Mouse (Mus musculus): ENCODE results near the gene Ets1. TPM values are rescaled to one million over a fixed set of nuclear protein-coding genes. Genes with fewer than 3 reads are reported as not detected.

Gene Ets1
- polyA plus RNA-seq, 1 experiment from 2014 or later: 38.3 TPM

GRCm38 (mm10) chr9:32741681-32742080 lies 105.7 kb downstream of the Ets1 start:
- Histone ChIP-seq H3K9me3 (replicated peaks; ENCODE audit: control insufficient read depth, low read length) (no peaks in the 10 kb centered on the region), H3K36me3 (ENCODE audit: control insufficient read depth, insufficient read depth, low read length) (peaks cover 4% of the 10 kb centered on the region; the same call in 1 of the 2 replicates), H3K4me1 (ENCODE audit: control insufficient read depth, insufficient read depth, low read length) (peaks cover 21% of the 10 kb centered on the region), H3K9ac (ENCODE audit: low read depth, low read length) (no peak overlapping the region), H3K27ac (ENCODE audit: low read depth, low read length) (no peak overlapping the region), H3K4me3 (ENCODE audit: low read depth, low read length) (no peak overlapping the region), H3K27me3 (ENCODE audit: control insufficient read depth, insufficient read depth, low read length) (no peaks in the 10 kb centered on the region), H3K4me2 (no peak overlapping the region)
- WGBS (ENCODE audit: insufficient replicate concordance): 85% methylated on average over 2 of the region's 2 CpGs
- no peak for ATAC-seq (replicated peaks; ENCODE audit: insufficient number of reproducible peaks, low FRiP score, low TSS enrichment)

DNA sequence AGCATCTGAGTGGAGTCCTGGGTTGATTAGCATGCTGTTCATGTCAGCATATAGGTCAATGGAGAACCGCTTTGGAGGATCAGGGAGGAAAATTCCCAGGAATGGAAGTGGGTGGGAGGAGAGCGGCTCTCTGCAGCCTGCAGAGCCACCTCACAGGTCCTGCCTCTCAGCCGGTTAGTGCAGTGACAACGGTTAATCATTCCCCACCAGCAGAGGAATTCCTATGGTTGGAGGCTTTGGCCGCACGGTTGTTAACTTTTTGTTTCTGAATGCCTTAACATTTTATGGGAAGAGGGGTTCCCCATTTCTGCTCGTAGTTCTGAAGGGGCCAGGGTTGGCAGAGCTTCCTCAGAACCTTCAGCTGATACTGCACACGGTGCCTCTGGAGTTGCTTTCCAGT lies 107.1 kb downstream of the Ets1 start:
- peaks cover 21% of the 10 kb centered on the region for H3K4me1 ChIP-seq (ENCODE audit: control insufficient read depth, insufficient read depth, low read length)
- H3K27me3 ChIP-seq (ENCODE audit: control insufficient read depth, insufficient read depth, low read length): no peaks in the 10 kb centered on the region
- peaks cover under 1% of the 10 kb centered on the region; the same call in 1 of the 2 replicates for H3K36me3 ChIP-seq (ENCODE audit: control insufficient read depth, insufficient read depth, low read length)
- no peak overlapping the region for H3K27ac ChIP-seq (ENCODE audit: low read depth, low read length)
- H3K9me3 ChIP-seq (replicated peaks; ENCODE audit: control insufficient read depth, low read length): no peaks in the 10 kb centered on the region
- H3K4me3 ChIP-seq (ENCODE audit: low read depth, low read length): no peak overlapping the region
- H3K9ac ChIP-seq (ENCODE audit: low read depth, low read length): no peak overlapping the region
- no peak overlapping the region for H3K4me2 ChIP-seq
- WGBS (ENCODE audit: insufficient replicate concordance): 58% methylated on average over 8 of the region's 8 CpGs
- ATAC-seq (replicated peaks; ENCODE audit: insufficient number of reproducible peaks, low FRiP score, low TSS enrichment): no peak

DNA sequence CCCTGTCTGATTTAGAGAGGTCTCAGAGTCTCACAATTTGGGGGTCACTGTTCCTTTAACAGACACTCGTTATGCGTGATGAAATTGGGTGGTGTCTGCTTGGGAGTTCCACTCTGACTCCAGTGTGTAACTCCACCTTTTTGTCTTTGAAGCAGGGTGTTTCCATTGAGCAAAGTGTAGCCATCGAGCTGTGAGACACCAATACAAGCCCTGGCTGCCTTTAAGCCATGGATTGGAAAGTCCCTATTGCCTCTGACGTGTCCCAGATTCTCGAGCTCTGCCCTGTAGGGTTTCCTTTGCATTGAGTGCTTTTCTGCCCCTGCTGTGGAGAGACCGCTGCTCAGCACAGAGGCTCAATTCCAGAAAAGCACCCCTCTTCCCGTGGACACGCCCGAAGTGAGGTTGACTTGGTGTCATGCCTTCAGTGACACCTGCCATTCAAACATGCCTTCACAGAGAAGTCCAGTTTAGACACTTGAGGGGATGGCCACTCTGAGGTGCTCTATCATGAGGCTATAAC lies 107.7 kb downstream of the Ets1 start:
- no peak for ATAC-seq (replicated peaks; ENCODE audit: insufficient number of reproducible peaks, low FRiP score, low TSS enrichment)
- H3K36me3 ChIP-seq (ENCODE audit: control insufficient read depth, insufficient read depth, low read length): no peaks in the 10 kb centered on the region
- no peak overlapping the region for H3K9ac ChIP-seq (ENCODE audit: low read depth, low read length)
- no peaks in the 10 kb centered on the region for H3K9me3 ChIP-seq (replicated peaks; ENCODE audit: control insufficient read depth, low read length)
- peaks cover 21% of the 10 kb centered on the region for H3K4me1 ChIP-seq (ENCODE audit: control insufficient read depth, insufficient read depth, low read length)
- WGBS (ENCODE audit: insufficient replicate concordance): 71% methylated on average over 9 of the region's 9 CpGs
- no peak overlapping the region for H3K4me3 ChIP-seq (ENCODE audit: low read depth, low read length)
- H3K4me2 ChIP-seq: no peak overlapping the region
- no peaks in the 10 kb centered on the region for H3K27me3 ChIP-seq (ENCODE audit: control insufficient read depth, insufficient read depth, low read length)
- H3K27ac ChIP-seq (ENCODE audit: low read depth, low read length): no peak overlapping the region

- no peak overlapping the region for H3K27ac ChIP-seq (ENCODE audit: low read depth, low read length)
- no peak for ATAC-seq (replicated peaks; ENCODE audit: insufficient number of reproducible peaks, low FRiP score, low TSS enrichment)
These were observed 108.3 kb downstream of the Ets1 start for GRCm38 (mm10) chr9:32744288-32744687.

DNA sequence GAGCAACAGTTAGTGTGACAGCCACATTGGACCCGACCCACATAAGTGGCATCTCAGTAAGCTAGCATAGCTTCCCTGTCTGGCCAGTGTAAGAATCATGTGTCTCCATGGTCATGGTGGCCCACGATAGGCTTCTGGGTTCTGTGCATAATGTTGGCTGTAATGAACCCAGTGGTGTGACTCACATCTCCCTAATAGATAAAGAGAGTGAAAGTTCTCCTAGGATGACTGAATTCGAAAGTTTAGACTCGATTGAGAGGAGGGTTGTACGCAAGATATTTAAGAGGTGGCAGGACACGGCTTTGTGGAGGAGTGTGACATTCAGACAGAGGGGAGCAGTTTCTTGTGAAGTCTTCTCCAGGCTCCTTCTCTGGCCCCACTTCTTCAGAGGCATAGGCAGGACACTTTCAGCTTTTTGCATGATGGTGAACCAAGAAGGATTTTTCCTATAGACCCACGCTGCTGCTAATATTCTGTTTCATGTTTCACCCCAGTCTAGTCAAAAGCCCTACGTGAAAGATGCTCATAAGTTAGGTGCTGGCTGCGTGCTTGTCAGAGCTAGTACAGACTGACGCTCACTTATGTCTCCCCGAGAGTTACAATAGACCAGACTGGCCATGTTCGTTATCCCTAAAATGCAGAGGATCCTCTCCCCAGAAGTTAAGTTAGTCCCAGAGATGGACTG lies 109.2 kb downstream of the Ets1 start:
- no peak for ATAC-seq (replicated peaks; ENCODE audit: insufficient number of reproducible peaks, low FRiP score, low TSS enrichment)
- no peaks in the 10 kb centered on the region for H3K36me3 ChIP-seq (ENCODE audit: control insufficient read depth, insufficient read depth, low read length)
- 75% methylated on average over 12 of the region's 12 CpGs for WGBS (ENCODE audit: insufficient replicate concordance)
- no peak overlapping the region for H3K9ac ChIP-seq (ENCODE audit: low read depth, low read length)
- H3K4me2 ChIP-seq: no peak overlapping the region
- H3K4me1 ChIP-seq (ENCODE audit: control insufficient read depth, insufficient read depth, low read length): peaks cover 27% of the 10 kb centered on the region
- no peaks in the 10 kb centered on the region for H3K27me3 ChIP-seq (ENCODE audit: control insufficient read depth, insufficient read depth, low read length)
- H3K9me3 ChIP-seq (replicated peaks; ENCODE audit: control insufficient read depth, low read length): no peaks in the 10 kb centered on the region
- H3K4me3 ChIP-seq (ENCODE audit: low read depth, low read length): no peak overlapping the region
- no peak overlapping the region for H3K27ac ChIP-seq (ENCODE audit: low read depth, low read length)

More at GRCm38 (mm10) chr9:32744288-32744687, 108.3 kb downstream of the Ets1 start:
- H3K9me3 ChIP-seq (replicated peaks; ENCODE audit: control insufficient read depth, low read length): no peaks in the 10 kb centered on the region
- 78% methylated on average over 9 of the region's 9 CpGs for WGBS (ENCODE audit: insufficient replicate concordance)
- H3K4me1 ChIP-seq (ENCODE audit: control insufficient read depth, insufficient read depth, low read length): peaks cover 21% of the 10 kb centered on the region
- H3K4me2 ChIP-seq: no peak overlapping the region
- no peaks in the 10 kb centered on the region for H3K27me3 ChIP-seq (ENCODE audit: control insufficient read depth, insufficient read depth, low read length)
- H3K4me3 ChIP-seq (ENCODE audit: low read depth, low read length): no peak overlapping the region
- H3K9ac ChIP-seq (ENCODE audit: low read depth, low read length): no peak overlapping the region
- no peaks in the 10 kb centered on the region for H3K36me3 ChIP-seq (ENCODE audit: control insufficient read depth, insufficient read depth, low read length)

DNA sequence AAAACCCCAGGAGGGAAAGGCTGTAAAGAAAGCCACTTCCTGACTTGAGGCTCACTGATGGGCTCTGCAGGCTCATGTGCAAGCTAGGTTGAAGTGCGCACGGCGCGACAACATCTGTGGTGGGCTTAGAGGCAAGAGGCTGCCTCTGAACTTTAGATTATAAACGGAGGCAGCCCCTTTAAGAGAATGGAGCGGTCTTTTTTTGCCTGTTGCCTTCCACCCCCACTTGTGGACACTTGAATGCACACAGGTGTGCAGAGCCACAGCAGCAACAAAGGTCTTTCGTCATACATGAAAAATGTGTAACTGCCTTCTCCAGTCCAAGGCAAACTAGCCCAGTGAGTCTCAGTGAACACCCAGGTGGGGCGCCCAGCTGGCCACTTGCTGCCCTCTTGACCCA lies 110.0 kb downstream of the Ets1 start:
- H3K27me3 ChIP-seq (ENCODE audit: control insufficient read depth, insufficient read depth, low read length): no peaks in the 10 kb centered on the region
- no peak for ATAC-seq (replicated peaks; ENCODE audit: insufficient number of reproducible peaks, low FRiP score, low TSS enrichment)
- no peak overlapping the region for H3K9ac ChIP-seq (ENCODE audit: low read depth, low read length)
- H3K27ac ChIP-seq (ENCODE audit: low read depth, low read length): no peak overlapping the region
- H3K36me3 ChIP-seq (ENCODE audit: control insufficient read depth, insufficient read depth, low read length): no peaks in the 10 kb centered on the region
- H3K4me1 ChIP-seq (ENCODE audit: control insufficient read depth, insufficient read depth, low read length): peaks cover 24% of the 10 kb centered on the region
- 92% methylated on average over 8 of the region's 8 CpGs for WGBS (ENCODE audit: insufficient replicate concordance)
- H3K4me3 ChIP-seq (ENCODE audit: low read depth, low read length): no peak overlapping the region
- H3K9me3 ChIP-seq (replicated peaks; ENCODE audit: control insufficient read depth, low read length): no peaks in the 10 kb centered on the region
- no peak overlapping the region for H3K4me2 ChIP-seq

DNA sequence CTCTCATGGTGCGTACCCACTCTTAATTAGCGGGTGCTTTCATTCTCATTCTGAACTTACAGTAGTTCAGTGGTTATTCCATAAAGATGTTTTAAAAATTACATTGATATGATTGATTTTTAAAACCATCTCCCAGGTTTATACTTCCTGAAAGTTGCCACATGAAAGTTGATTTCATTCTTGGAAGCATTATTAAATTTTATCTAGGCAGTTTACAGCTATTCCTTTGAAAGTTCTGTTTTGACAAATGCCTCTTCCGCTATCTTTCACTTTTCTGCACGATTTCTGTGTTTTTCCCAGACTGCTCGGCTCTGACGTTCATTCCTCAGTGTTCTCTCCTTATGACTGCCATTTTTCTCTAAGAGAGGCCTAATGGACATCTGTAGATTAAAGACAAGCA lies 110.6 kb downstream of the Ets1 start:
- Histone ChIP-seq H3K4me3 (ENCODE audit: low read depth, low read length) (no peak overlapping the region), H3K9me3 (replicated peaks; ENCODE audit: control insufficient read depth, low read length) (no peaks in the 10 kb centered on the region), H3K4me1 (ENCODE audit: control insufficient read depth, insufficient read depth, low read length) (peaks cover 24% of the 10 kb centered on the region), H3K9ac (ENCODE audit: low read depth, low read length) (no peak overlapping the region), H3K27me3 (ENCODE audit: control insufficient read depth, insufficient read depth, low read length) (no peaks in the 10 kb centered on the region), H3K4me2 (no peak overlapping the region), H3K36me3 (ENCODE audit: control insufficient read depth, insufficient read depth, low read length) (no peaks in the 10 kb centered on the region), H3K27ac (ENCODE audit: low read depth, low read length) (no peak overlapping the region)
- no peak for ATAC-seq (replicated peaks; ENCODE audit: insufficient number of reproducible peaks, low FRiP score, low TSS enrichment)
- WGBS (ENCODE audit: insufficient replicate concordance): 79% methylated on average over 6 of the region's 6 CpGs

DNA sequence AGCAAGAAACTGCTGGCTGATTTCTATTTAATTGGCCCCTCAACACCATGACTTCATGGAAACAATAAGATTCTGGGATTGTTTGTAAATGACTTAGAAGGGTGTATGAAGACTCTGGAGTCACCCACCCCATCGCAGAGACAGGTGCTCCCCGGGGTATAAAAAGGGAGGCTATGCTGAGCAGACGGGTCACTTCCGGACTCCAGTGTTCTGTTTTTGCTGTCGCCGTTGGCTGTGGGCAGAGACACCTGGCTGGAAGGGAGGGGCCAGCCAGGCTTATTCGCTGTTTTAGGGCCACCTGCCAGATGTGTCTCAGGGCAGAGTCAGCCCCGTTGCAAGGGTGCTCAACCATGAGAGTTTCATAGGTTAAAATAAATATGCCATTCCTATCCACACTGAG lies 111.6 kb downstream of the Ets1 start:
- Histone ChIP-seq H3K4me1 (ENCODE audit: control insufficient read depth, insufficient read depth, low read length) (peaks cover 33% of the 10 kb centered on the region), H3K9ac (ENCODE audit: low read depth, low read length) (no peak overlapping the region), H3K27ac (ENCODE audit: low read depth, low read length) (no peak overlapping the region), H3K27me3 (ENCODE audit: control insufficient read depth, insufficient read depth, low read length) (no peaks in the 10 kb centered on the region), H3K36me3 (ENCODE audit: control insufficient read depth, insufficient read depth, low read length) (no peaks in the 10 kb centered on the region), H3K4me2 (no peak overlapping the region), H3K4me3 (ENCODE audit: low read depth, low read length) (no peak overlapping the region), H3K9me3 (replicated peaks; ENCODE audit: control insufficient read depth, low read length) (no peaks in the 10 kb centered on the region)
- ATAC-seq (replicated peaks; ENCODE audit: insufficient number of reproducible peaks, low FRiP score, low TSS enrichment): no peak
- 83% methylated on average over 8 of the region's 8 CpGs for WGBS (ENCODE audit: insufficient replicate concordance)

DNA sequence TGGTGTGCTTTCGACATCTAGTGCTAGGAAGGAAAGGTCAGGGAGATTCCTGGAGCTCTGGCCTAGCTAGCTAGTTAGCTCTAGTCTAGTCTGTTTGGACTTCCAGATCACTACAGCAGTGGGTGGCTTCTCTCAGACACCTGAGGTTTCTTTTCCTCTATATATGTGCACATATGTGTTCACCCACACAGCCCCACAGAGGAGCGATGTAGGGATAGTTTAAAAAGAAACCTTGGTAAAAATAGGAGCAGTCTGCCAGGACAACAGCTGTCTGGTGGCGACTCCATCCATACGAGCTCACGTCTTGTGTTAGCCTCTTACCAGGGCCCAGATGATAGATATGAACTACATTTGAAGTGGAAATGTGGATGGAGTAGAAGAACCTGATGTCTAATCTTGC lies 112.5 kb downstream of the Ets1 start:
- WGBS (ENCODE audit: insufficient replicate concordance): 85% methylated on average over 5 of the region's 5 CpGs
- ATAC-seq (replicated peaks; ENCODE audit: insufficient number of reproducible peaks, low FRiP score, low TSS enrichment): no peak
- Histone ChIP-seq H3K9me3 (replicated peaks; ENCODE audit: control insufficient read depth, low read length) (no peaks in the 10 kb centered on the region), H3K9ac (ENCODE audit: low read depth, low read length) (no peak overlapping the region), H3K4me2 (no peak overlapping the region), H3K27me3 (ENCODE audit: control insufficient read depth, insufficient read depth, low read length) (no peaks in the 10 kb centered on the region), H3K27ac (ENCODE audit: low read depth, low read length) (peak overlapping the region; percentile 29; the same call in 1 of the 2 replicates), H3K36me3 (ENCODE audit: control insufficient read depth, insufficient read depth, low read length) (0 out of 2 replicates have a peak, but pooled peaks cover 3% of the 10 kb centered on the region), H3K4me1 (ENCODE audit: control insufficient read depth, insufficient read depth, low read length) (peaks cover 36% of the 10 kb centered on the region), H3K4me3 (ENCODE audit: low read depth, low read length) (no peak overlapping the region)

All from heart, embryonic 11.5 days (tissue).